Mouse (Mus musculus): ENCODE data around the gene Rpl27a. TPM values are rescaled to one million over a fixed set of nuclear protein-coding genes. Genes with fewer than 3 reads are reported as not detected.
A peak's percentile ranks its signal among the peaks of the same experiment; 100 is the strongest.

Gene Rpl27a
- polyA plus RNA-seq, 1 experiment, result 640 TPM

DNA sequence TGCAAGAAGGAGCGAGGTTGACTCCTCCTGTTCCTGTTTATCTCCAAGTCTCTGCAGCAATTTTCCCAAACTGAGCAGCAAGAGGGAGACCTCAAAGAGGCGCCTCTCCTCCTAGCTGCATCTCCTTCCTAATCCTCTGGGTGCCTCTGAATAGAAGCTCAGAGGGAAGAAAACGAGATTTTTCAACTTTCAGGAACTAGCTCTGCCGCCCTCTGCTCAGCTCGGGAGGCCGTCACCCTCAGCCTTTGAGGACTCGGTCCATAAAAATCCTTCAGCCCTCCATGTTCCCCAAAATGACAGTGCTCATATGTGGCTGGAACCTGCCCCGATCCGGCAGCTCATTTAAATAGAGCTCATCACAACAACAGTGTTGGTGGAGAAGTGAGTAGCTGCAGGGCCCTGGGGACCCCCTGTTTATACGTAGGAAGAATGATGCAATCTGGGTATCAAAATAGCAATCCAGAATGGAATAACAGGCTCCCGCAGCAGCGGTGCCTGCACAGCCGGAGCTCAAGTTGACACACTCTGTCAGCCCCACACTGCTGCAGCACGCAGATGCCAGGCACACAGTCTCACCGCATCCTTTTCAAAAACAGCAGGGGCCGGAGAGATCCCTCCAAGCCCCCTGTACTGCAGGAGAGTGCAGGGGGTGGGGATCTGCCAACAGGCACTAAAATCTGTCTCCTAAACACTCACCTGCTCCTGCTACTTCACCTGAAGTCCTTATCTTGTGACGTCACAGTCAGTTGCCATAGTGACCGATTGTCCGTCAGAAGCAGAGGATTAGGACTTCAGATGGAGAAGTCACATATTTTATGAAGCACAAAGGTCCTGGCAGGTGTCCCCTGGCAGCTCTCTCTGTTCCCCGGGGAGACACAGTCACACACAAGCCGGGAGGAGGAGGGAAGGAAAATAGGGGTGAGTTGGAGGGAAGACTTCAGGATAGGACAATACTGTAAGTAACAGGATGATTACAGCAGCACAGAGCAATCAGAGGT lies 25.3 kb upstream of the Rpl27a start:
- H3K36me3 ChIP-seq (ENCODE audit: control insufficient read depth, insufficient read depth, low read length, poor library complexity, severe bottlenecking), result no peaks in the 10 kb centered on the region
- H3K4me3 ChIP-seq (ENCODE audit: low read depth, low read length), result no peak overlapping the region
- H3K27me3 ChIP-seq (ENCODE audit: control insufficient read depth, insufficient read depth, low read length, poor library complexity, severe bottlenecking), result no peaks in the 10 kb centered on the region
- no peak overlapping the region for H3K27ac ChIP-seq (ENCODE audit: insufficient read depth, low read length)
- TF ChIP-seq CTCF (IDR thresholded peaks at IDR 0.05; ENCODE audit: low read depth, low read length) (no peak), EP300 (IDR thresholded peaks at IDR 0.05; ENCODE audit: insufficient read depth, low read depth, low read length) (no peak), POLR2A (IDR thresholded peaks at IDR 0.05; ENCODE audit: insufficient read depth, low read length) (no peak)
- H3K4me1 ChIP-seq (ENCODE audit: control insufficient read depth, insufficient read depth, low read length), result no peaks in the 10 kb centered on the region
- H3K9ac ChIP-seq (ENCODE audit: low read depth, poor library complexity, severe bottlenecking), result no peak overlapping the region
- H3K9me3 ChIP-seq (replicated peaks; ENCODE audit: control insufficient read depth, insufficient read depth, low read length, poor library complexity, severe bottlenecking), result no peaks in the 10 kb centered on the region

DNA sequence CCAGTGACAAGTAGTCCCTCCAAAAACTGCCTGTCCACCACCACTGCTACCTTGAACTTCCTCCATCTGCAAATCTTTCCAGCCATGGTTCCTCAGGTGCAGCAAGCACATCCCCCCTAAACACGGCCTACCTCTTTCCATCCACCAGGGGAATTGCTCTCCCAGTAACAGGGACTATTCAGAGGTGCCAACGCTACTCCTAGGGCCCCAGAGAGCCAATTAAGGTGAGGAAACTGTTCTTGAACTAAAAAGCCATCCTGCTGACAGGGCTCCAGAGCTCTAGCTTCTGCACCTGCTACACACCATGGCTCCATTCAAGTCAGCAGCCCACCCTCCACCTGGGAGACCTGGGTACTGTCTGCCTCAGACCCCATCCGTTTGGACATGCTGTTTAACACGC lies 21.4 kb upstream of the Rpl27a start:
- H3K9me3 ChIP-seq (replicated peaks; ENCODE audit: control insufficient read depth, insufficient read depth, low read length, poor library complexity, severe bottlenecking), result no peaks in the 10 kb centered on the region
- H3K4me3 ChIP-seq (ENCODE audit: low read depth, low read length), result no peak overlapping the region
- H3K4me1 ChIP-seq (ENCODE audit: control insufficient read depth, insufficient read depth, low read length), result no peaks in the 10 kb centered on the region
- H3K36me3 ChIP-seq (ENCODE audit: control insufficient read depth, insufficient read depth, low read length, poor library complexity, severe bottlenecking), result no peaks in the 10 kb centered on the region
- H3K27me3 ChIP-seq (ENCODE audit: control insufficient read depth, insufficient read depth, low read length, poor library complexity, severe bottlenecking), result no peaks in the 10 kb centered on the region
- TF ChIP-seq EP300 (IDR thresholded peaks at IDR 0.05; ENCODE audit: insufficient read depth, low read depth, low read length) (no peak), CTCF (IDR thresholded peaks at IDR 0.05; ENCODE audit: low read depth, low read length) (no peak), POLR2A (IDR thresholded peaks at IDR 0.05; ENCODE audit: insufficient read depth, low read length) (no peak)
- H3K27ac ChIP-seq (ENCODE audit: insufficient read depth, low read length), result no peak overlapping the region
- H3K9ac ChIP-seq (ENCODE audit: low read depth, poor library complexity, severe bottlenecking), result no peak overlapping the region

DNA sequence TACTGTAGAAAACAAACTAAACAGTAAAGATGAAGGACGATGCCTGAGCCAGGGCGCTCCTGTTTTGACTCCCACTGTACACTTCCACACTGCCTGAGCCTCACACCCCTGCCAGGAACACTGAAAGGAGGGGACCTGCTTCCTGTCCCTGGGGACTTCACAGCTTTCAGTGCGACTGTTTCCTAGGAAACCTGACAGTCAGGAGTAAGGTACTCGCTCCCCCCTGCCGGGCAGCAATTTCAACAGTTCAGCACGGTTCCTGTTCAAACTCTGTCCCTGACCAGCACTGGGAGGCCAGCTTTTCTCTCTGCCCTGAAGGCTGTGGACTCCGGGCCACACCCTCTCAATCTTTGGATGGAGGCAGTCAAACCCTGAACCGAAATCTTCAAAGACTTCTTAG lies 11.8 kb upstream of the Rpl27a start:
- H3K27ac ChIP-seq (ENCODE audit: insufficient read depth, low read length), result no peak overlapping the region
- H3K27me3 ChIP-seq (ENCODE audit: control insufficient read depth, insufficient read depth, low read length, poor library complexity, severe bottlenecking), result no peaks in the 10 kb centered on the region
- no peaks in the 10 kb centered on the region for H3K36me3 ChIP-seq (ENCODE audit: control insufficient read depth, insufficient read depth, low read length, poor library complexity, severe bottlenecking)
- H3K9me3 ChIP-seq (replicated peaks; ENCODE audit: control insufficient read depth, insufficient read depth, low read length, poor library complexity, severe bottlenecking), result no peaks in the 10 kb centered on the region
- peaks cover 6% of the 10 kb centered on the region for H3K4me1 ChIP-seq (ENCODE audit: control insufficient read depth, insufficient read depth, low read length)
- TF ChIP-seq EP300 (IDR thresholded peaks at IDR 0.05; ENCODE audit: insufficient read depth, low read depth, low read length) (peak; percentile 31; the same call in 1 of the 2 replicates), CTCF (IDR thresholded peaks at IDR 0.05; ENCODE audit: low read depth, low read length) (no peak)
- H3K9ac ChIP-seq (ENCODE audit: low read depth, poor library complexity, severe bottlenecking), result no peak overlapping the region
- no peak overlapping the region for H3K4me3 ChIP-seq (ENCODE audit: low read depth, low read length)

DNA sequence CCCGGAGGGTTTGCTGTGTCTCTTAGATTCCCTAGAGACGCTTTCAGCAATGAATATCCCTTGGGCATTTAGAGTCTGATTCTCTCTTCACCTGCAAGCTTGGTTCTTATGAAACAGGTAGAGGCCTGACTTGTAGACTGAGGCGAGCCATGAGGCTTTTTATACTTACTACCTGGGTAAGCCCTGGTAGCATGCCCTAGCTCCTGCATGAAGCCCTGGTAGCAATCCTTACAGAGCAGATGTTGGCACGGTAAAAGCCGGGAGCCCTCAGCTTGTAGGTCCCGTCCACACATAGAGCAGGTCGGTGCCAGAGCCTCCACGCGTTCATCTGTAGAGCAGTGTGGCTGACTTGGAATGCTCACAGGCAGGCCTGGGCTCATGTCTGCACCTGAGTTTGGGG lies 11.4 kb upstream of the Rpl27a start:
- no peaks in the 10 kb centered on the region for H3K9me3 ChIP-seq (replicated peaks; ENCODE audit: control insufficient read depth, insufficient read depth, low read length, poor library complexity, severe bottlenecking)
- no peaks in the 10 kb centered on the region for H3K27me3 ChIP-seq (ENCODE audit: control insufficient read depth, insufficient read depth, low read length, poor library complexity, severe bottlenecking)
- H3K4me3 ChIP-seq (ENCODE audit: low read depth, low read length), result no peak overlapping the region
- TF ChIP-seq EP300 (IDR thresholded peaks at IDR 0.05; ENCODE audit: insufficient read depth, low read depth, low read length), result no peak
- H3K36me3 ChIP-seq (ENCODE audit: control insufficient read depth, insufficient read depth, low read length, poor library complexity, severe bottlenecking), result no peaks in the 10 kb centered on the region
- no peak overlapping the region for H3K9ac ChIP-seq (ENCODE audit: low read depth, poor library complexity, severe bottlenecking)
- H3K27ac ChIP-seq (ENCODE audit: insufficient read depth, low read length), result no peak overlapping the region
- peaks cover 6% of the 10 kb centered on the region for H3K4me1 ChIP-seq (ENCODE audit: control insufficient read depth, insufficient read depth, low read length)

DNA sequence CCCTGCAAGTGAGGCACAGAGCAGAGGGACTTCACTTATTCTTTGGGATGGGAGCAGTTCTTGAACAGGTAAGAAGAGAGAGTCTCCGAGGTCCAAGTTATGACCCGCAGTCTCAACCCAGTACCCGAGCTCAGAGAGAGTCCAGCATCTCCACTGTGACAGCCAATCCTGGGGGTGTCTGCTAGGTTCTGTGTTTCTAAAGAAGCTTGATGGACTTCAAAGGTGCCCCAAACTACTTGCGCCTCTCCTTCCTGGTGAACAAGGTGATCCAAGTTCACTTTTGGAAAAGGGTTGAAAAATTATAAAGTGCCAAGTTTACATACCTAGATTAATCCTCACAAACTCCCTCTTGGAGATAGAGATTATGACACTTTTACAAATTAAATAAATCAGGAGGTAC lies 10.9 kb upstream of the Rpl27a start, which contains the start of gene Trim66:
Trim66 (minus strand) TSS at position 101 of the 400 bp plus-strand sequence.
- H3K36me3 ChIP-seq (ENCODE audit: control insufficient read depth, insufficient read depth, low read length, poor library complexity, severe bottlenecking), result no peaks in the 10 kb centered on the region
- H3K27ac ChIP-seq (ENCODE audit: insufficient read depth, low read length), result no peak within 1 kb of the TSS
- H3K9ac ChIP-seq (ENCODE audit: low read depth, poor library complexity, severe bottlenecking), result no peak within 1 kb of the TSS
- no peak for TF ChIP-seq POLR2A (IDR thresholded peaks at IDR 0.05; ENCODE audit: insufficient read depth, low read length)
- no peak for TF ChIP-seq CTCF (IDR thresholded peaks at IDR 0.05; ENCODE audit: low read depth, low read length)
- no peak for TF ChIP-seq EP300 (IDR thresholded peaks at IDR 0.05; ENCODE audit: insufficient read depth, low read depth, low read length)
- H3K4me1 ChIP-seq (ENCODE audit: control insufficient read depth, insufficient read depth, low read length), result peaks cover 6% of the 10 kb centered on the region
- H3K4me3 ChIP-seq (ENCODE audit: low read depth, low read length), result no peak within 1 kb of the TSS
- no peaks in the 10 kb centered on the region for H3K9me3 ChIP-seq (replicated peaks; ENCODE audit: control insufficient read depth, insufficient read depth, low read length, poor library complexity, severe bottlenecking)
- H3K27me3 ChIP-seq (ENCODE audit: control insufficient read depth, insufficient read depth, low read length, poor library complexity, severe bottlenecking), result no peaks in the 10 kb centered on the region

DNA sequence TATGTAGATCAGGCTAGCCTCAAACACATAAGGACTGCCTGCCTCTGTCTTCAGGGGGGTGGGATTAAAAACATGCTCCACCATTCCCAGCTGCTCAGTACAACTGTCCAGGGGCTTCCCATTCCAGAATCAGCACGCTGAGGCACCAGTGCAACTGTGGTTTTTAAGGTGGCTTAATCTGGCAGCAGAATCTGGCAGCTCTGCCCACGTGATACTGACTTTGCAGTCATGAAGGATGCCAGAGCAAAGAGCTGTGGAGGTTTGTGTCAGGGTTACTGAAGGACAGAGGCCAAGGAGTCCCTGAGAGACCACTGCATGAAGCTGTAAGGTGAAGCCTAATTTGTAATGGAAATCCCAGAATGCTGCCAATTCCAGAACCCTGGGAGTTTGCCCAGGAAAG lies 8.1 kb upstream of the Rpl27a start:
- H3K9me3 ChIP-seq (replicated peaks; ENCODE audit: control insufficient read depth, insufficient read depth, low read length, poor library complexity, severe bottlenecking), result no peaks in the 10 kb centered on the region
- TF ChIP-seq EP300 (IDR thresholded peaks at IDR 0.05; ENCODE audit: insufficient read depth, low read depth, low read length) (no peak), POLR2A (IDR thresholded peaks at IDR 0.05; ENCODE audit: insufficient read depth, low read length) (no peak), CTCF (IDR thresholded peaks at IDR 0.05; ENCODE audit: low read depth, low read length) (no peak)
- no peak overlapping the region for H3K9ac ChIP-seq (ENCODE audit: low read depth, poor library complexity, severe bottlenecking)
- no peaks in the 10 kb centered on the region for H3K36me3 ChIP-seq (ENCODE audit: control insufficient read depth, insufficient read depth, low read length, poor library complexity, severe bottlenecking)
- no peak overlapping the region for H3K4me3 ChIP-seq (ENCODE audit: low read depth, low read length)
- H3K27me3 ChIP-seq (ENCODE audit: control insufficient read depth, insufficient read depth, low read length, poor library complexity, severe bottlenecking), result no peaks in the 10 kb centered on the region
- H3K4me1 ChIP-seq (ENCODE audit: control insufficient read depth, insufficient read depth, low read length), result peaks cover 6% of the 10 kb centered on the region
- H3K27ac ChIP-seq (ENCODE audit: insufficient read depth, low read length), result no peak overlapping the region
